Mouse (Mus musculus): ENCODE measurements at regions not wholly inside any gene's neighbourhood (a gene's known extent, or its start where the extent isn't known, plus 50 kb on each side); places are given as distances from the start of the nearest gene placed in this dataset.

DNA sequence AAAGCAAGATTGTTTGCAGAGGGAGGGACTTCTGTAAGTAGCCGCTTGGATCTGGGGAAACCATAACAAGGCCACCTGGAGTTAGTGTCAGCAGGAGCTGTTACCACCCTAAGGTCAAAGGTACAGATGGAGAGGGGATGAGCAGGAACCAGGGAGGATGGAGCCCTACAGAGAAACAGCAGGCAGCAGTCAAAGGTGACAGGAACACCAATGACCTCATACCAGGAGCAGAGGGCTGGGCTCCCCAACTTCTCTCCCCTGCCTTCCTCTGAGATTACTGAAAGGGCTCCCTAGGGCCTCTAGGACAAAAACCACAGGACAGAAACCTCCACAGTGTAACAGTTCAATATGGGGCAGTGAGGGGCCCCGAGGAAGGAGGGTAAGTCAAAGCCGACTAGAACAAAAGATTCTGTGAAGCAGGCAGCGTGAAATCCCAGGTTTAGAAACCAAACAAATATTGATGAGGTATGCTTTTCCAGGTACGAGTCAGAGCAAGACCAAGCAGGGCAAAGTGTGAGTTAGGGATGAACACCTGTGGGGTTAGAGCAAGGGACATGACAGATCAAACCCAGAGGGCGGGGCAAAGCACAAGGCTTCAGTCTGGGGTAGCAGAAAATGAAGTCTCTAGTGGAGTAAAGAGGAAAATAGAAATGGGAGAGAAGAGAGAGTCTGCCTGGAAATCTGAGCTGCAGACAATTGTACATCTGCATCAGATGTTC, 194.4 kb downstream of the Efnb2 start:
- H3K36me3 ChIP-seq (ENCODE audit: control insufficient read depth, insufficient read depth, low read length): no peaks in the 10 kb centered on the region
- WGBS: 44% methylated on average over 6 of the region's 6 CpGs

DNA sequence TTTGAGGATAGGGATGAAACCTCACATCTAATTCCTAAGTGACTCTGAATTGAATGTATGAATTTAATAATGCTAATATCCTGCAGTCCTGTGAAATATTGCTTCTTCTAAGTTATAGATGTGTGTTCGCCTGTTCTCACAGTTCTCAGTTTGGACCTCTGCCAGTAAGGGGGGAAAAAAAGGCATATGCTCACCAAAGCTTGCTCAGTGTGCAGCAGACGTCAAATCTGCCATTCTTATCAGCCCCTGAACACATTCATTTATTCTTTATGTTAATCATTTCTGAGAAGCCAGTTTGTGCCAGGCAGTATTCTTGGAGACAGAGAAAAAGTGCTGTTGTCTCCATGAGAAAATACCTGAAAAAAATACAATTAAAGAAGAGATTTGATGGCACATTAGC, 198.6 kb downstream of the Efnb2 start:
- Histone ChIP-seq H3K27me3 (ENCODE audit: control insufficient read depth, insufficient read depth, low read length) (no peaks in the 10 kb centered on the region), H3K4me3 (ENCODE audit: extremely low read depth, insufficient read depth, insufficient read length) (no peak overlapping the region), H3K27ac (ENCODE audit: insufficient read depth, low read length) (no peak overlapping the region), H3K36me3 (ENCODE audit: control insufficient read depth, insufficient read depth, low read length) (no peaks in the 10 kb centered on the region), H3K4me1 (ENCODE audit: control insufficient read depth, insufficient read depth, insufficient read length) (no peaks in the 10 kb centered on the region)
- DNase-seq (ENCODE audit: low read depth in 1 of 2, low spot score in 2 of 2): no peak
- no peak for TF ChIP-seq CTCF (IDR thresholded peaks at IDR 0.05; ENCODE audit: extremely low read depth, insufficient read depth, insufficient read length, insufficient replicate concordance)
- TF ChIP-seq POLR2A (IDR thresholded peaks at IDR 0.05; ENCODE audit: low read depth, low read length): no peak
- WGBS: 67% methylated on average over 2 of the region's 2 CpGs

More for the DNA sequence above, 194.4 kb downstream of the Efnb2 start:
- no peak for DNase-seq (ENCODE audit: low read depth in 1 of 2, low spot score in 2 of 2)
- H3K27me3 ChIP-seq (ENCODE audit: control insufficient read depth, insufficient read depth, low read length): no peaks in the 10 kb centered on the region
- TF ChIP-seq CTCF (IDR thresholded peaks at IDR 0.05; ENCODE audit: extremely low read depth, insufficient read depth, insufficient read length, insufficient replicate concordance) (no peak), POLR2A (IDR thresholded peaks at IDR 0.05; ENCODE audit: low read depth, low read length) (no peak)
- no peak overlapping the region for H3K27ac ChIP-seq (ENCODE audit: insufficient read depth, low read length)
- no peaks in the 10 kb centered on the region for H3K4me1 ChIP-seq (ENCODE audit: control insufficient read depth, insufficient read depth, insufficient read length)
- H3K4me3 ChIP-seq (ENCODE audit: extremely low read depth, insufficient read depth, insufficient read length): no peak overlapping the region

DNA sequence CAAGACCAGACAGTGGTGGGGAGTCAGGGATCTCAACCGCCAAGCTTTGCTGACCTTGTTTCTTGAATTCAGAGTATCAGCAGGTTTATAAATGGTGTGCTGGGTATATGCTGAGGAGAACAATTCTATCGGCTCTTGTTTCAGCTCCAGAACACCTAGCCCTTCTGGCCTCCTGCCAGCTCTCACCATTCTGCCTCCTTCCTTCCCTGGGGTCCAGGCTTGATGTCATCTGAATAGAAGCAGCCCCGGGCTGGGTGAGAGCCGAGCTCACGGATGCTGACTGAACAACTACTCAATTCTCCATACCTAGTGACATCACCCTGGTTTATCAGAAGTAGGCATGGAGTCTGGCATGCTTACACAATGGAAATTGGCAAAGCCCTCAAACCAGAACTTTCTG, 203.5 kb downstream of the Efnb2 start:
- Histone ChIP-seq H3K4me3 (ENCODE audit: extremely low read depth, insufficient read depth, insufficient read length) (no peak overlapping the region), H3K36me3 (ENCODE audit: control insufficient read depth, insufficient read depth, low read length) (no peaks in the 10 kb centered on the region), H3K4me1 (ENCODE audit: control insufficient read depth, insufficient read depth, insufficient read length) (no peaks in the 10 kb centered on the region; the same call in 1 of the 2 replicates), H3K27me3 (ENCODE audit: control insufficient read depth, insufficient read depth, low read length) (no peaks in the 10 kb centered on the region), H3K27ac (ENCODE audit: insufficient read depth, low read length) (no peak overlapping the region)
- no peak for DNase-seq (ENCODE audit: low read depth in 1 of 2, low spot score in 2 of 2)
- 77% methylated on average over 5 of the region's 5 CpGs for WGBS
- TF ChIP-seq CTCF (IDR thresholded peaks at IDR 0.05; ENCODE audit: extremely low read depth, insufficient read depth, insufficient read length, insufficient replicate concordance) (no peak), POLR2A (IDR thresholded peaks at IDR 0.05; ENCODE audit: low read depth, low read length) (no peak)

DNA sequence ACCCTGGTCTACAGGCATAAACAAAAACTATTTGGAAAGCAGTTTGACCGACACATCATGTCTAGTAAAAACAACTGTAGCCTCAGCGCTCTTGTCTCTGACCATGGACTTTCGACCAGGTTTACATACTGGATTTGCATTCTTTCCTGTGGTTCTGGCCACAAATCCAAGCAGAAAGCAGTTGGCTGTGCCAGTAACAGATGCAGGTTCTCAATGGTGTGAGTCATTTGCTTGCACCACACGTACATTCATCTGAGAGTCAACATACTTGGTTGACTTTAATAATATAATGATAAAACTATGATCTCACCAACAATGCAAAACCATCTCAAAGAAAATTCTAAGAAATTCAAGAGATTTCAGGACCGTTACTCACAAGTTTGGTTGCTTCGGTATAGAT, 207.1 kb downstream of the Efnb2 start:
- H3K4me1 ChIP-seq (ENCODE audit: control insufficient read depth, insufficient read depth, insufficient read length): no peaks in the 10 kb centered on the region; the same call in 1 of the 2 replicates
- DNase-seq (ENCODE audit: low read depth in 1 of 2, low spot score in 2 of 2): no peak
- no peak overlapping the region for H3K27ac ChIP-seq (ENCODE audit: insufficient read depth, low read length)
- TF ChIP-seq CTCF (IDR thresholded peaks at IDR 0.05; ENCODE audit: extremely low read depth, insufficient read depth, insufficient read length, insufficient replicate concordance) (no peak), POLR2A (IDR thresholded peaks at IDR 0.05; ENCODE audit: low read depth, low read length) (no peak)
- H3K27me3 ChIP-seq (ENCODE audit: control insufficient read depth, insufficient read depth, low read length): no peaks in the 10 kb centered on the region
- no peaks in the 10 kb centered on the region for H3K36me3 ChIP-seq (ENCODE audit: control insufficient read depth, insufficient read depth, low read length)
- 82% methylated on average over 6 of the region's 6 CpGs for WGBS
- no peak overlapping the region for H3K4me3 ChIP-seq (ENCODE audit: extremely low read depth, insufficient read depth, insufficient read length)

DNA sequence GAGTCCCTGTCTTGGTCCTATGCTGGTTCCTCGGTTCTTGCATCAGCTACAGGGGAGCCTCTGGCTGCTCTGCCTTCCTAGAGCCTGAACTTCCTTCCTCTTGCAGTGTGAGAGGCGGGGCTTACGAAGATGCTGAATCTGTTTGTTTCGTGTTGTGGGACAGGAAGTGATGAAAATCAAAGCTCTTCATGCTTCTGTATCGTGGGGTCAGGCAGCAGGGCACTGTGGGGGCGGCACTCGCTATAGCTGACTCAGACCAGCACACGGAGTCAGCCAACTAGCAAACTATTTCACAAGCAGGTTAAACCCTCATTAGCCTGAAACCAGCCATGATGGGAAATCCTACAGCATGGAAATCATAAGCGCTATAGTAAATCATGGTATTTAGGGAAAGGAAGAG, 208.8 kb downstream of the Efnb2 start:
- no peak for TF ChIP-seq POLR2A (IDR thresholded peaks at IDR 0.05; ENCODE audit: low read depth, low read length)
- H3K27me3 ChIP-seq (ENCODE audit: control insufficient read depth, insufficient read depth, low read length): no peaks in the 10 kb centered on the region
- no peak for DNase-seq (ENCODE audit: low read depth in 1 of 2, low spot score in 2 of 2)
- 55% methylated on average over 9 of the region's 9 CpGs for whole genome bisulfite sequencing
- H3K4me3 ChIP-seq (ENCODE audit: extremely low read depth, insufficient read depth, insufficient read length): no peak overlapping the region
- H3K36me3 ChIP-seq (ENCODE audit: control insufficient read depth, insufficient read depth, low read length): no peaks in the 10 kb centered on the region
- no peak overlapping the region for H3K27ac ChIP-seq (ENCODE audit: insufficient read depth, low read length)
- H3K4me1 ChIP-seq (ENCODE audit: control insufficient read depth, insufficient read depth, insufficient read length): no peaks in the 10 kb centered on the region; the same call in 1 of the 2 replicates

DNA sequence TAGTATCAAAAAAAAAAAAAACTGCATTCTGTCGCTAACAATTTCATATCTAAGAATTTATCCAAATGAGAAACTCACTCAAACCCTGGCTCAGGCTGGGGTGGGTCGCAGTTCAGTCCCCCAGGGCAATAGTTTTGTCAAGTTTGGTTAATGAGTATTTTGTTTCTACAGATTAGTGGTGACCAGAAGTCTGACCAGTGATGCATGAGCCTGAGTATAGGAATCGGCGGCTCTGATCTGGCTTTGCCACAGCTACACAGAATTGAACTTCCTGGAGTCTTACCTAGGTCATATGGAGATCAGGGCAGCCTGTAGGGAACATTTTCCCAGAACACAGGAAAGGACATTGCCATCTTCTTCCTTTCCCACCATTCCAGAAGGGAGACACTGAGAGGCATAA, 212.1 kb downstream of the Efnb2 start:
- no peak overlapping the region for H3K27ac ChIP-seq (ENCODE audit: insufficient read depth, low read length)
- TF ChIP-seq CTCF (IDR thresholded peaks at IDR 0.05; ENCODE audit: extremely low read depth, insufficient read depth, insufficient read length, insufficient replicate concordance): no peak
- DNase-seq (ENCODE audit: low read depth in 1 of 2, low spot score in 2 of 2): no peak
- H3K4me3 ChIP-seq (ENCODE audit: extremely low read depth, insufficient read depth, insufficient read length): no peak overlapping the region
- H3K4me1 ChIP-seq (ENCODE audit: control insufficient read depth, insufficient read depth, insufficient read length): no peaks in the 10 kb centered on the region; the same call in 1 of the 2 replicates
- H3K36me3 ChIP-seq (ENCODE audit: control insufficient read depth, insufficient read depth, low read length): no peaks in the 10 kb centered on the region
- WGBS: 88% methylated on average over 4 of the region's 4 CpGs
- H3K27me3 ChIP-seq (ENCODE audit: control insufficient read depth, insufficient read depth, low read length): no peaks in the 10 kb centered on the region

DNA sequence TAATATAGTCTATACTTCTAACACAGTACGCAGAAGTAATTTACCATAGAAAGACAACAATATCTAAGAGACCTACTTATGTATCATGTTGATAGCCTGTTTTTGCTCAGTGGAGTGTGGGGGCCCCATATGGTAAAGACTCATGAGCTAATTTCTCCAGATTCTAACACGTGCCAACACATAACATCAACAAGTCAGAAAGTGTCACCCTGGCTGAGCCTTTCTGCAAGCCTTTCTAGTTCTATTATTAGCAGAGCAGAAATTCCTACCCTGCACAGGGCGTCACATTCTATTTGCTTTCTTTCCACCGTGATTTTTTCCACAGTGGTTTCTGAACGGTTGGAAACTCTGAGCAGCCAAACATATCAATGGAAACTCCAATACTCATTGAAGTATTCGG, 219.5 kb downstream of the Efnb2 start:
- DNase-seq (ENCODE audit: low read depth in 1 of 2, low spot score in 2 of 2): no peak
- H3K4me1 ChIP-seq (ENCODE audit: control insufficient read depth, insufficient read depth, insufficient read length): no peaks in the 10 kb centered on the region
- H3K27me3 ChIP-seq (ENCODE audit: control insufficient read depth, insufficient read depth, low read length): no peaks in the 10 kb centered on the region
- H3K36me3 ChIP-seq (ENCODE audit: control insufficient read depth, insufficient read depth, low read length): no peaks in the 10 kb centered on the region
- H3K4me3 ChIP-seq (ENCODE audit: extremely low read depth, insufficient read depth, insufficient read length): no peak overlapping the region
- 80% methylated on average over 6 of the region's 6 CpGs for WGBS
- no peak overlapping the region for H3K27ac ChIP-seq (ENCODE audit: insufficient read depth, low read length)
- TF ChIP-seq CTCF (IDR thresholded peaks at IDR 0.05; ENCODE audit: extremely low read depth, insufficient read depth, insufficient read length, insufficient replicate concordance) (no peak), POLR2A (IDR thresholded peaks at IDR 0.05; ENCODE audit: low read depth, low read length) (no peak)
